Mouse (Mus musculus) neural tube, embryonic 12.5 days (tissue): Measurements from ENCODE around the gene Gm28539. TPM values are rescaled to one million over a fixed set of nuclear protein-coding genes. Genes with fewer than 3 reads are reported as not detected.
"Not testable (repeated sequence)": the region's sequence is repeated elsewhere in the genome, so short reads cannot be mapped to it uniquely, and the experiment has no call there.

ENCODE experiments used
- ATAC-seq: fragments of 200-750 bp; cut with Nextera tagmentation; 2 replicates; pipeline ENCODE4 v1.8.0; 2017; ENCODE audit warnings: low read depth, mild to moderate bottlenecking, moderate TSS enrichment, moderate library complexity; ENCODE audit not compliant: low FRiP score
- H3K27ac ChIP-seq: fragments of 300-500 bp; sonication (generic); 2 replicates; pipeline ENCODE4 v1.5.1; 2016
- H3K27me3 ChIP-seq: fragments of 300-500 bp; sonication (generic); replicated peaks from 2 replicates; pipeline ENCODE4 v1.6.1; 2016; ENCODE audit warnings: mild to moderate bottlenecking
- H3K36me3 ChIP-seq: fragments of 300-500 bp; sonication (generic); 2 replicates; pipeline ENCODE4 v1.6.1; 2016; ENCODE audit warnings: mild to moderate bottlenecking
- H3K4me1 ChIP-seq: fragments of 300-500 bp; sonication (generic); 2 replicates; pipeline ENCODE4 v1.6.1; 2016
- H3K4me2 ChIP-seq: fragments of 300-500 bp; sonication (generic); replicated peaks from 2 replicates; pipeline ENCODE4 v1.6.1; 2016; ENCODE audit warnings: mild to moderate bottlenecking
- H3K4me3 ChIP-seq: fragments of 300-500 bp; sonication (generic); 2 replicates; pipeline ENCODE4 v1.5.1; 2016
- H3K9ac ChIP-seq: fragments of 300-500 bp; sonication (generic); 2 replicates; pipeline ENCODE4 v1.6.1; 2016; ENCODE audit warnings: mild to moderate bottlenecking
- H3K9me3 ChIP-seq: fragments of 300-500 bp; sonication (generic); 2 replicates; pipeline ENCODE4 v1.6.1; 2016; ENCODE audit warnings: mild to moderate bottlenecking
- WGBS: fragments of 180-500 bp; shearing (Covaris S2); methylation state at CpG from one replicate; pipeline ENCODE4 v1.1.7; 2016; 5-methylcytosine and 5-hydroxymethylcytosine counted together
- polyA plus RNA-seq: library from polyadenylated mRNA; unstranded; fragments of >200 nt; fragmentation: Nextera tagmentation; extraction: Ambion mirVana; gene quantifications from 2 replicates; pipeline ENCODE4 v1.2.1, GENCODE M21; 2016

The Gm28539 gene
- polyA plus RNA-seq, 1 experiment from 2014 or later: not detected

- peak; percentile 58 for ATAC-seq
- Histone ChIP-seq H3K36me3 (peaks cover 41% of the 10 kb centered on the region), H3K9me3 (no peaks in the 10 kb centered on the region), H3K4me1 (peaks cover 14% of the 10 kb centered on the region), H3K27me3 (no peaks in the 10 kb centered on the region), H3K4me2 (peak overlapping the region; percentile 71), H3K9ac (peak overlapping the region; percentile 81), H3K4me3 (peak overlapping the region; percentile 82), H3K27ac (no peak overlapping the region)
- 3% methylated on average over 31 of the region's 31 CpGs for WGBS
Measured at GRCm38 (mm10) chr16:18812385-18812910, 23.9 kb upstream of the Gm28539 start.

GRCm38 (mm10) chr16:18822356-18822755 is 14.0 kb upstream of the Gm28539 start:
- Histone ChIP-seq H3K9ac (no peak overlapping the region), H3K4me1 (no peaks in the 10 kb centered on the region), H3K27ac (no peak overlapping the region), H3K9me3 (no peaks in the 10 kb centered on the region), H3K4me3 (no peak overlapping the region), H3K36me3 (peaks cover 97% of the 10 kb centered on the region), H3K4me2 (no peak overlapping the region), H3K27me3 (no peaks in the 10 kb centered on the region)
- ATAC-seq: no peak
- 88% methylated on average over 1 of the region's 1 CpGs for WGBS

GRCm38 (mm10) chr16:18822925-18823324 is 13.5 kb upstream of the Gm28539 start:
- Histone ChIP-seq H3K4me1 (no peaks in the 10 kb centered on the region), H3K27me3 (no peaks in the 10 kb centered on the region), H3K9me3 (no peaks in the 10 kb centered on the region), H3K27ac (no peak overlapping the region), H3K9ac (no peak overlapping the region), H3K36me3 (peaks cover 97% of the 10 kb centered on the region), H3K4me2 (no peak overlapping the region), H3K4me3 (no peak overlapping the region)
- WGBS: 67% methylated on average over 4 of the region's 4 CpGs
- ATAC-seq: no peak

- no peak overlapping the region for H3K4me3 ChIP-seq
- 97% methylated on average over 3 of the region's 3 CpGs for WGBS
- peaks cover 90% of the 10 kb centered on the region for H3K36me3 ChIP-seq
- no peaks in the 10 kb centered on the region for H3K27me3 ChIP-seq
- no peak for ATAC-seq
- H3K27ac ChIP-seq: no peak overlapping the region
- H3K4me2 ChIP-seq: no peak overlapping the region
- no peaks in the 10 kb centered on the region for H3K4me1 ChIP-seq
- H3K9me3 ChIP-seq: no peaks in the 10 kb centered on the region
- no peak overlapping the region for H3K9ac ChIP-seq
Measured at GRCm38 (mm10) chr16:18828630-18829029, 7.8 kb upstream of the Gm28539 start.

DNA sequence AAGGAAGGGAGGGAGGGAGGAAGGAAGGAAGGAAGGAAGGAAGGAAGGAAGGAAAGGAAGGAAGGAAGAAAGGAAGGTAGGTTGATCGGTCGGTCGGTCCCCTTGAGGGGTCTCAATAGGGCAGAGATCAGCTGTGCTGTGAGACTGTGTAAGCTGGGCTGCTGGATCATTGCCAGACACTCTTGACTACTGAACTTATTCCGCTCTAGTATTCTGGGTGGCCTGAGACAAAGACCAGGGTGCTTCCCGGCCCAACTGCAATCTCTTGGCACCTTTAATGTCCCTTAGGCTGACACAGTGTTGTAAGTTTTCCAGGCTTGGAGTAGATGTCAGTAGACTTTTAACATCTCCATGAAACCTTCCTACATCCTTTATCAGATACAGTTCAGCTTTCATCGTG is 7.3 kb upstream of the Gm28539 start:
- Histone ChIP-seq H3K9me3 (no peaks in the 10 kb centered on the region), H3K4me1 (no peaks in the 10 kb centered on the region), H3K36me3 (peaks cover 90% of the 10 kb centered on the region), H3K9ac (no peak overlapping the region), H3K4me3 (no peak overlapping the region), H3K27ac (no peak overlapping the region), H3K27me3 (no peaks in the 10 kb centered on the region), H3K4me2 (no peak overlapping the region)
- no peak for ATAC-seq
- WGBS: 97% methylated on average over 6 of the region's 6 CpGs

DNA sequence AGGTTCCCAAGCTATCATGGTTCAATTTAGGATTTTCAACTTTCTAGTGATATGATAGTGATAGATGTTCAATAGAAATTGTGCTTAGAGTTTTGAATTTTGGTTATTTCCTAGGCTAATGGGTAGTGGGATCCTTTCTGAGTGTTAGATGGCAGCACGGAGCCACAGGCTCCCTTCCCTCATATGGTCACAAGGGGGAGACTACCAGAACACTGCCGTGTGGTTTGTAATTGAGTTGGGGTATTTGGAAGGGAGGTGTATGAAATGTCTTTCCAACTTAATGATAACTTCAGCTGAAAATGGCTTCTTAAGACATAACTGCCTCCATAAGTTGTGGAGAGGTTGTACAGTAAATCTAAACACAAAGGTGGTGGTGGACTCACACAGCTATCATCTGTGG is 2.9 kb upstream of the Gm28539 start:
- H3K27ac ChIP-seq: no peak overlapping the region
- H3K9ac ChIP-seq: no peak overlapping the region
- no peaks in the 10 kb centered on the region for H3K27me3 ChIP-seq
- ATAC-seq: no peak
- no peak overlapping the region for H3K4me2 ChIP-seq
- peaks cover 52% of the 10 kb centered on the region for H3K36me3 ChIP-seq
- no peak overlapping the region for H3K4me3 ChIP-seq
- no peaks in the 10 kb centered on the region for H3K9me3 ChIP-seq
- H3K4me1 ChIP-seq: 0 out of 2 replicates have a peak, but pooled peaks cover 5% of the 10 kb centered on the region
- WGBS: 74% methylated on average over 2 of the region's 2 CpGs

- Histone ChIP-seq H3K4me3 (peak overlapping the region; percentile 71), H3K9me3 (no peaks in the 10 kb centered on the region), H3K9ac (no peak overlapping the region), H3K4me1 (0 out of 2 replicates have a peak, but pooled peaks cover 5% of the 10 kb centered on the region), H3K27ac (no peak overlapping the region), H3K4me2 (peak overlapping the region; percentile 75), H3K27me3 (no peaks in the 10 kb centered on the region), H3K36me3 (peaks cover 34% of the 10 kb centered on the region)
- WGBS: 27% methylated on average over 3 of the region's 3 CpGs
- peak; percentile 37; the same call in 1 of the 2 replicates for ATAC-seq
Measured at GRCm38 (mm10) chr16:18836073-18836467, 314 bp upstream of the Gm28539 start.

DNA sequence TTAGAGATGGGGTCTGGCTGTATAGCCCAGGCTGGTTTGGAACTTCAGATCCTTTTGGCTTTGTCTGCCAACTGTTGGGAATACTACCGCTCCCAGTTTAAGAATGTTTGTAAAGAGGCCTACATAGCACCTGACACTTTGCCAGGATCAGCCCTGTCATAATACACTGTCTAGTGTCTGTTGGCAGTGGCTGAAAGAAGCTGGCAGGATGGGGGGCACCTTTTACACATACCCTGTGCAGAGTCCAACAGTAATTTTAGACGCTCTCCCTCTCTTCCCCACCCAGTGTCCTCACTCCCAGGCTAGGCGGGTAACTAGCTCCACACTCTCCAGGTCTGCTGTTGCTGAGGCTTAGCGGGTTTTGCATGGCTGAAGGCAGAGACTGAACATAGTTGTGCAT is 2.0 kb downstream of the Gm28539 start:
- ATAC-seq: no peak
- H3K4me1 ChIP-seq: 0 out of 2 replicates have a peak, but pooled peaks cover 5% of the 10 kb centered on the region
- no peak overlapping the region for H3K9ac ChIP-seq
- peaks cover 15% of the 10 kb centered on the region; the same call in 1 of the 2 replicates for H3K36me3 ChIP-seq
- H3K9me3 ChIP-seq: no peaks in the 10 kb centered on the region
- WGBS: 97% methylated on average over 4 of the region's 4 CpGs
- H3K4me2 ChIP-seq: no peak overlapping the region
- H3K4me3 ChIP-seq: no peak overlapping the region
- H3K27ac ChIP-seq: no peak overlapping the region
- no peaks in the 10 kb centered on the region for H3K27me3 ChIP-seq

- no peaks in the 10 kb centered on the region for H3K27me3 ChIP-seq
- H3K27ac ChIP-seq: no peak overlapping the region
- no peak overlapping the region for H3K4me2 ChIP-seq
- no peak overlapping the region for H3K4me3 ChIP-seq
- no peak for ATAC-seq
- no peak overlapping the region for H3K9ac ChIP-seq
- 88% methylated on average over 15 of the region's 15 CpGs for WGBS
- H3K36me3 ChIP-seq: no peaks in the 10 kb centered on the region
- H3K9me3 ChIP-seq: no peaks in the 10 kb centered on the region
- H3K4me1 ChIP-seq: no peaks in the 10 kb centered on the region
Measured at GRCm38 (mm10) chr16:18846301-18846820, 10.0 kb downstream of the Gm28539 start.

DNA sequence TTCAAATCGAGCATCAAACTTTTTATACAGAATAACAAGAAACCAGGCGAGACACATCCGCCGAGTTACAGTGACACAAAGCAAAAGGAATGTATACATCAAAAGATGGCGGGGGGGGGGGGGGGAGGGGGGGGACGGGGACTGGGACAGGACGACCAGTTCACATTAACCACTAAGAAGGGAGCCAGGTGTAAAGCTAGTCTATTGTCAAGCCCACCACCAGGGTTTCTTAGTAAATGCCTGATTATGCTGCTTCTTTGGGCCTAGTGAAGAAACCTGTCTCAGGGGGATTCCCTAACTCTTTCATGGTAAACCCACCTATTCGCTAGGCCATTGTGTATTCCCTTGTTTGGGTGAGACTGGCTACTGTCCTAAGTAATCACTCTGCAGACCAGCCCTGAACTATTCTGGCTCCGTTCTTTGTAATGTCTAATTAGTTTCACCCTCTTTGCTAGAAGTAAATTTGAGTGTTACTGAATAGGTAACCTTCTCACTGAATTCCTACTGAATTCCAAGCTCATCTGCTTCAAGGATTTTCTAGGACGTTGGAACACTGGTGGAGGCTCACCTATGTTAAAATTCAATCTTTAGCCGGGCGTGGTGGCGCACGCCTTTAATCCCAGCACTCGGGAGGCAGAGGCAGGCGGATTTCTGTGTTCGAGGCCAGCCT is 13.3 kb downstream of the Gm28539 start:
- H3K9ac ChIP-seq, H3K36me3 ChIP-seq, H3K9me3 ChIP-seq, ATAC-seq, H3K27ac ChIP-seq, H3K4me3 ChIP-seq, H3K4me2 ChIP-seq, H3K4me1 ChIP-seq, H3K27me3 ChIP-seq: not testable (repeated sequence)
- WGBS: 88% methylated on average over 16 of the region's 17 CpGs

DNA sequence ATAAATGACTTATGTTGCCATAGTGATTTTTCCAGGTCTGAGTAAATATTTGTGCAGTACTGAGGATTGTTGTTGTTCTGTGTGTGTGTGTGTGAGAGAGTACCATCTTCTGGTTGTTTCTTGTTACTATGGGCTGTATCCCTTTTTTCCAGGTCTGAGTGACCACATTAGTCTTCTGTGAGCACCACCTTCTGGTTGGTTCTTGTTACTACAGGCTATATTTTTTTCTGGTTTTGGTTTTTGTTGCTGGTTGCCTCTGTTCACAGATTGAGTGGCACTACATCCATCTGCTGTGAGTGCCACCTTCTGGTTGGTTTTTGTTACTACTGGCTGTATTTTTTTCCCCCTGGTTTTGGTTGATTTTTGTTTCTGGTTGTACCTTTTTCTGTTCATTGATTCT is 22.2 kb downstream of the Gm28539 start:
- ATAC-seq: no peak
- H3K36me3 ChIP-seq: no peaks in the 10 kb centered on the region

DNA sequence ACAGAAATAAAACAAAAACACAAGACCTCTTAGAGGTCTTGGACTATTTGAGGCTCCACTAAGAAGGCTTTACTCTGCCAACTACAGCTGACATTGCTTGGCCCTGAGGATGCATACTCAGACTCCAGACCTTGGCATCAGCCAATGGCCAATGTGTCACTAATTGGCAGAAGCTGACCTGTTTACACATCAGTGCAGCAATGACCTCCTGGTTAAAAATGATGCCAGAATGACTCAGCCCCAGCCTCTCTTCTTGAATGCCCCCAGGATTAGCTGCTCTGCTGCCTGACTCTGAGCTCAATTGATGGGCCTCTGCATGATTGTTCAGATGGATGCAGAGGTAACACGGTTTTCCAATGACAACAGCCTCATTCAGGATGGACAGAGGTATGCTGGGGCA is 23.8 kb downstream of the Gm28539 start:
- Histone ChIP-seq H3K36me3 (no peaks in the 10 kb centered on the region), H3K4me1 (no peaks in the 10 kb centered on the region), H3K4me2 (no peak overlapping the region), H3K9me3 (no peaks in the 10 kb centered on the region), H3K4me3 (no peak overlapping the region), H3K27ac (no peak overlapping the region), H3K27me3 (no peaks in the 10 kb centered on the region), H3K9ac (no peak overlapping the region)
- no peak for ATAC-seq
- WGBS: 64% methylated on average over 1 of the region's 1 CpGs

More for the DNA sequence above, 22.2 kb downstream of the Gm28539 start:
- H3K4me3 ChIP-seq: no peak overlapping the region
- no peak overlapping the region for H3K4me2 ChIP-seq
- H3K27ac ChIP-seq: no peak overlapping the region
- no peak overlapping the region for H3K9ac ChIP-seq
- no peaks in the 10 kb centered on the region for H3K4me1 ChIP-seq
- no peaks in the 10 kb centered on the region for H3K9me3 ChIP-seq
- no peaks in the 10 kb centered on the region for H3K27me3 ChIP-seq

DNA sequence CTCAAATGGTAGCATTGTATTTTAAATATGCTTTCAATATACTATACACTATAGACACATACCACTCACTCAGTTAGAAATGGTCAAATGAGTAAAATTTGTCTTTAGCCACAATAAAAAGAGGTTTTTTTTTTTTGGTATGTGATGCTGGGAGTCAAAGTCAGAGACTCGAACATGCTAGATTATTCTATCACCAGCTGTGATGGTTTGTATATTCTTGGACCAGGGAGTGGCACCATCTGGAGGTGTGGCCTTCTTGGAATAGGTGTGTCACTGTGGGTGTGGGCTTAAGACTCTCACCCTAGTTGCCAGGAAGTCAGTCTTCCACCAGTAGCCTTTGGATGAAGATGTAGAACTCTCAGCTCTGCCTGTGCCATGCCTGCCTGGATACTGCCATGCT is 34.1 kb downstream of the Gm28539 start:
- not testable (repeated sequence) for H3K4me1 ChIP-seq, H3K27me3 ChIP-seq, H3K4me3 ChIP-seq, H3K4me2 ChIP-seq, ATAC-seq, H3K27ac ChIP-seq, H3K9me3 ChIP-seq, H3K9ac ChIP-seq
- 93% methylated on average over 1 of the region's 1 CpGs for WGBS
- H3K36me3 ChIP-seq: peaks cover 31% of the 10 kb centered on the region
